17 mouse cellular contexts compared by ENCODE assay signal in the genomic region with DNA sequence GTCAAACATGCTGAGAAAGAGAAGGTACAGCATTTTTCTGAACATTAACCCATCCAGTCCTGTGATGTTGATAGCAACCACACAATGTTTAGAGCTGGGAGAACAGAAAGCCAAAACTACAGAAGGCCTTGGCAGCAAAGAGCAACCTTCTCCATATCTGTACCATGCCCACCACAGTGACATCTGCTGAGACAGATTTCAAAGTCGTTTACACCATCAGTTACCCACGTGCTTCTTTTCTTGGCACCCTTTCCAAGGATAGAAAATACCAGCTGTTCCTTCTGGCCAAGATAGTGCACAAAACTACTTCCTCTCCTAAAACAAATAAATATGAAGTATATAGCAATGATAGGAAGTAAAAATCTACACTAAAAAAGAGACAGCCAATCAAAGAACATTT.
A peak's percentile ranks its signal among the peaks of the same experiment; 100 is the strongest.
DNase-seq lines count a peak whose midpoint lies in the region; ATAC-seq lines count a peak whose summit lies in the region.
"Had no signal": no experiment of that assay in that cellular context is flagged by ENCODE, and none has a peak within 500 bp of the region (broad histone marks: within the 10 kb centered on the region; RNA-seq: fewer than 3 reads in every experiment).

No protein-coding gene starts in this region.

- no peaks in the 10 kb centered on the region for H3K9me3 ChIP-seq in forebrain, embryonic 12.5 days
- no peaks in the 10 kb centered on the region for H3K9me3 ChIP-seq in forebrain, embryonic 11.5 days (ENCODE audit: control insufficient read depth, low read length)
- no peaks in the 10 kb centered on the region for H3K9me3 ChIP-seq in intestine, embryonic 16.5 days (ENCODE audit: control insufficient read depth, low read length)
- H3K9me3 ChIP-seq: embryonic facial prominence, embryonic 15.5 days; heart, embryonic 12.5 days; midbrain, embryonic 10.5 days had no signal

- no peaks in the 10 kb centered on the region for H3K27me3 ChIP-seq in forebrain, embryonic 12.5 days
- H3K27me3 ChIP-seq in forebrain, embryonic 11.5 days (ENCODE audit: control insufficient read depth, insufficient read depth, low read length), result no peaks in the 10 kb centered on the region
- no peaks in the 10 kb centered on the region for H3K27me3 ChIP-seq in intestine, embryonic 16.5 days (replicated peaks; ENCODE audit: control insufficient read depth, insufficient read depth, low read length)
- H3K27me3 ChIP-seq: embryonic facial prominence, embryonic 15.5 days; heart, embryonic 12.5 days had no signal

- DNase-seq in forebrain, embryonic 11.5 days (ENCODE audit: low spot score), result no peak
- peak; percentile 17 for DNase-seq in MEL-GATA-1-ER (ENCODE audit: extremely low read depth, low read depth)
- peak; percentile 6 to 66 for DNase-seq in frontal cortex, postnatal 36 days (ENCODE audit: low spot score in 2 of 2)
- DNase-seq in left cerebral cortex, postnatal 14 days (ENCODE audit: low spot score in 2 of 2), result peak; percentile 37 to 47
- no peak for DNase-seq in kidney, adult 9 months
- no peak for DNase-seq in gastrocnemius, postnatal 36 days
- DNase-seq: cerebellum, postnatal 25 days; gastrocnemius, adult 2 months; kidney, adult 8-10 months; lung, postnatal 10 days; thymus, adult 18-20 months had no signal

- intact Hi-C loops in left cerebral cortex, postnatal 14 days (cut with DNase I), result no loop called here
- intact Hi-C loops in gastrocnemius, postnatal 36 days (cut with DNase I), result no loop called here

- H3K4me3 ChIP-seq in forebrain, embryonic 12.5 days (replicated peaks), result no peak overlapping the region
- no peak overlapping the region for H3K4me3 ChIP-seq in forebrain, embryonic 11.5 days (ENCODE audit: low read depth, low read length)
- H3K4me3 ChIP-seq in intestine, embryonic 16.5 days (ENCODE audit: low read length), result no peak overlapping the region
- H3K4me3 ChIP-seq: embryonic facial prominence, embryonic 15.5 days; gastrocnemius, adult 2 months; heart, embryonic 12.5 days; midbrain, embryonic 10.5 days had no signal

- H3K36me3 ChIP-seq in forebrain, embryonic 12.5 days (replicated peaks), result no peaks in the 10 kb centered on the region
- H3K36me3 ChIP-seq in forebrain, embryonic 11.5 days (ENCODE audit: control insufficient read depth, insufficient read depth, low read length), result no peaks in the 10 kb centered on the region
- no peaks in the 10 kb centered on the region for H3K36me3 ChIP-seq in intestine, embryonic 16.5 days (ENCODE audit: control insufficient read depth, insufficient read depth, low read length)
- H3K36me3 ChIP-seq: embryonic facial prominence, embryonic 15.5 days; heart, embryonic 12.5 days; midbrain, embryonic 10.5 days had no signal

- ATAC-seq in forebrain, embryonic 12.5 days (ENCODE audit: low FRiP score), result 0 out of 2 replicates have a peak, but pooled peaks have one; percentile 14
- no peak for ATAC-seq in forebrain, embryonic 11.5 days (replicated peaks; ENCODE audit: low FRiP score)
- no peak for ATAC-seq in intestine, embryonic 16.5 days

- WGBS in forebrain, embryonic 12.5 days, result 73% methylated on average over 2 of the region's 2 CpGs
- 82% methylated on average over 2 of the region's 2 CpGs for WGBS in forebrain, embryonic 11.5 days
- WGBS in intestine, embryonic 16.5 days, result 43% methylated on average over 2 of the region's 2 CpGs

- H3K27ac ChIP-seq in forebrain, embryonic 12.5 days, result no peak overlapping the region
- H3K27ac ChIP-seq in forebrain, embryonic 11.5 days (ENCODE audit: low read depth, low read length), result no peak overlapping the region
- no peak overlapping the region for H3K27ac ChIP-seq in intestine, embryonic 16.5 days (ENCODE audit: low read length)
- H3K27ac ChIP-seq: embryonic facial prominence, embryonic 15.5 days; gastrocnemius, adult 2 months; midbrain, embryonic 10.5 days had no signal

- H3K4me1 ChIP-seq in forebrain, embryonic 12.5 days, result no peaks in the 10 kb centered on the region
- H3K4me1 ChIP-seq in forebrain, embryonic 11.5 days (replicated peaks; ENCODE audit: control insufficient read depth, insufficient read depth, low read length), result no peaks in the 10 kb centered on the region
- no peaks in the 10 kb centered on the region for H3K4me1 ChIP-seq in intestine, embryonic 16.5 days (ENCODE audit: control insufficient read depth, insufficient read depth, low read length)
- H3K4me1 ChIP-seq: embryonic facial prominence, embryonic 15.5 days; heart, embryonic 12.5 days; midbrain, embryonic 10.5 days had no signal

- H3K4me2 ChIP-seq in forebrain, embryonic 12.5 days, result no peak overlapping the region
- H3K4me2 ChIP-seq in forebrain, embryonic 11.5 days (ENCODE audit: low read depth, low read length, severe bottlenecking), result no peak overlapping the region
- no peak overlapping the region for H3K4me2 ChIP-seq in intestine, embryonic 16.5 days (ENCODE audit: low read depth, low read length)
- H3K4me2 ChIP-seq: embryonic facial prominence, embryonic 15.5 days; heart, embryonic 12.5 days; liver, embryonic 11.5 days had no signal

- H3K9ac ChIP-seq in forebrain, embryonic 12.5 days, result no peak overlapping the region
- H3K9ac ChIP-seq in forebrain, embryonic 11.5 days (ENCODE audit: low read length), result no peak overlapping the region
- no peak overlapping the region for H3K9ac ChIP-seq in intestine, embryonic 16.5 days (ENCODE audit: low read depth, low read length)
- H3K9ac ChIP-seq: embryonic facial prominence, embryonic 15.5 days; heart, embryonic 12.5 days had no signal

Comparison
In these comparisons a context has a peak if more than half of its experiments do, and no peak if none do; other contexts are left out.
1. DNase-seq: peak in MEL-GATA-1-ER (single experiment), frontal cortex, postnatal 36 days (2 of 2) and left cerebral cortex, postnatal 14 days (2 of 2); none in forebrain, embryonic 11.5 days (single experiment), kidney, adult 9 months (single experiment) and gastrocnemius, postnatal 36 days (0 of 2).